Mouse (Mus musculus) embryo, embryonic 11 days (tissue): ENCODE measurements around the gene Mink1.

Experiments used
- DNase-seq: peaks from one replicate; pipeline ENCODE4 v3.0.0-alpha.2; 2015

The Mink1 gene

DNA sequence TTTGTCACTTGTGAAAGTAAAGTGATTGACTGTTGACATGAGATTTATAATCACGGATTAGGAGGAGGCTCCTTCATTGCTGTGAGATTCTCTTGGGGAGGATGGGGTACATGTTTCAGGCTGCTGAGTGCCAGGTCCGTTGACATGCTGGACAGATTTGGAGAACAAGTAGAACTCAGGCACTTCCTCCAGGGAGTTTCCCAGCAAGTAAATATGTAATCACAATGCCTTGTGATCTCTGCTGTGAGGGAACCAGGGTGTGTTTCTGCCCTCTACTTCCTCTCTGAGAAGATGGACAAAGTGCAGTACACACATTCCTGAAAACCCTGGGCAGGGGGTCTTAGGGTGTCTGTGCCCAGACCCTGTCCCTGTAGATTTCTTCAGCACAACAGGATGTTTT, 33.0 kb downstream of the Mink1 start:
- DNase-seq: no peak

DNA sequence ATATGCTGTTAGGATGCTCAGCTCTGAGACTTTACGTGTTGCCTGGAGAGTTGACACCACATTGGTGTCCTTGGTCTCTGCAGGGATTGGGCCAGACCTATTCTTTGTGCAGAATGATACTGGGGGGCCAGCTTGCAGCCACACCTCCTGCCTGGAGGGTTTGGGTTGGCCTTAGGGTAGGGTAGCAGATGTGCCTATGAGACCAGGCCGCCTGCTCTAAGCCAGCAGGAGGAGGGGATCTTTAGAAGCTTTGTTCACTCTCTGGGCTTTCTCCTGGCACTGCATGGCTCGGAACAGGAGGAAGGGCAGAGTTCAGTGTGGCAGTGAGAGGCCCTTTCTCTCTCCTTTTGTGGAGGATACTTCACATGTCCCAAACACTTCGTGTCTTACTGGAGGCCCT, 33.4 kb downstream of the Mink1 start:
- no peak for DNase-seq

DNA sequence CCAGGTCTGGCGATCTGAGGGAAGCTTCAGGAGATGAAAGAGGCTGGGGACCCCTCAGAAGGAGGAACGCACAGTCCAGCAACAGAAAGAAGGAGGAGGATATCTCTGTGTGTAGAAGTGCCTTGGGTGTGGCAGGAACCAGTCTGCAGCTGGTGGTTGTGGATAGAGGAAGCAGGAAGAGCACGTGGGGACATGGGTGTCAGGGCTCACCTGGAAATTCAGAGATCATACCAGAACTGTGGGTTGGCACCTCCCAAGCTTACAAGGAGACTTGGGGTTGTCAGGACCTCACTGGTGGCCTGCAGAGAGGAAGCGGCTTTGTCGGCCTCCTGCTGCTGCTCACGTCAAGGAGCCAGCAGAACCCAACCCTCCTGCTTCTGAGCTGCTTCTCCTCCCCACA, 34.6 kb downstream of the Mink1 start:
- DNase-seq: no peak

DNA sequence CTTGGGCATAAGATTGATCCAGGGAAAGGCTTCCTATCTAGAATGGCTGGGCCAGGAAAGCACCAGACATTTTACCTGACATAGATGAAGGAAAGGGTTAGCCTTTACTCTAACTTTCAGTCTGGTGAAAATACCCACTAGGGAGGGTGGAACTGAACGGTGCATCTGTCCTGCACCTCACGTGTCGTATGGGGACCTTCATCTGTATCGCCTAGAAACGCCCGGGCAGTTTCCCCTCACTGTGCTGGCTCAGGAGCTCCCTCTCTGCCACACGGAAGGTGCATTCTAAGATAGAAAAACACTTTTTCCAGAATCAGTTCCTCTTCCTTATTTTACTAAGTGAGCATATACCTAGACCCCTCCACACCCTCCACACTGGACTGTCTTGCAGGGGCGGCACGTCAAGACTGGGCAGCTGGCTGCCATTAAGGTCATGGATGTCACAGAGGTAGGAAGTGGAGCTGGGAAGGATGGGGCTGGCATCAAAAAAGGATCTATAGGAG, 35.8 kb downstream of the Mink1 start:
- no peak for DNase-seq

DNA sequence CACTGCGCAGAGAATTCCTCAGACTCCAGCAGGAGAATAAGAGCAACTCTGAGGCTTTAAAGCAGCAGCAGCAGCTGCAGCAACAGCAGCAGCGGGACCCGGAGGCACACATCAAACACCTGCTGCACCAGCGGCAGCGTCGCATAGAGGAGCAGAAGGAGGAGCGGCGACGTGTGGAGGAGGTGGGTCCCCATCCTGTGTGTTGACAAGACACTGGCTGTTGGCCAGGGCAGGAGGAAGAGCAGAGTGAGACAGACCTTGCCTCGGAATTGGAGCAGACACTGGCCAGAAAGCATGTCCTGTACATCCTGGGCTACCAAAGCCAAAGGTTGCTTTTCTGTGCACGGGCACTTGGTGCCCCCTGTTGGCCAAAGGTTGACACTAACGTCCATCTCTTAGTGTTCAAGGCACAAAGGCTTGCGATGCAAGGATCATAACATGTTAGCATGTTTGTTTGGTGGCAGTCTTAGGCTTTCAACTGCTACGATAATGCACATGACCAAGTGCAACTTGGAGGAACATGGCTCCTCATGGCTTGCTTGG, 42.4 kb downstream of the Mink1 start:
- peak; percentile 82 for DNase-seq

DNA sequence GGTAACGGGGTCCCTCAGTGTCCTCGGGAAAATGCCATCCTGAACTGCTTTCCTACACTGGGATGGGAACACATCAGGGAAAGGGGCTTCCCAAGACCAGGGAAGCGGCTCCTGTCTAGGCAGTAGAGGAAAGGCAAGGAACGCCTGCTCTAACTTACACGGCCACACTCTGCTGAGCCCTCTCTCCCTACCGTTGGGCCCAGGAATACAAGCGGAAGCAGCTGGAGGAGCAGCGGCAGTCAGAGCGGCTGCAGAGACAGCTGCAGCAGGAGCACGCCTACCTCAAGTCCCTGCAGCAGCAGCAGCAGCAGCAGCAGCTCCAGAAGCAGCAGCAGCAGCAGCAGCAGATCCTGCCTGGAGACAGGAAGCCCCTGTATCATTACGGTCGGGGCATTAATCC, 44.0 kb downstream of the Mink1 start:
- DNase-seq: no peak

DNA sequence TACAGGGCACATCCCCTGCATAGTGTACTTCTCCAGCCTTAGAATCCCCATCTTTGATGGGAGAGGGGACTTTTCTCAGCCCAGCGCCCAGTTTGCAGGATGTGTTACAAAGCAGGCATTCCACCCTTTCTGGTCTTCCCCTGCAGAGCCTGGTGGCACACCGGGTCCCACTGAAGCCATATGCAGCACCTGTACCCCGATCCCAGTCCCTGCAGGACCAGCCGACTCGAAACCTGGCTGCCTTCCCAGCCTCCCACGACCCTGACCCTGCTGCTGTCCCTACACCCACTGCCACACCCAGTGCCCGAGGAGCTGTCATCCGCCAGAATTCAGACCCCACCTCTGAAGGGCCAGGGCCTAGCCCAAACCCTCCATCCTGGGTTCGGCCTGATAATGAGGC, 44.9 kb downstream of the Mink1 start:
- no peak for DNase-seq

DNA sequence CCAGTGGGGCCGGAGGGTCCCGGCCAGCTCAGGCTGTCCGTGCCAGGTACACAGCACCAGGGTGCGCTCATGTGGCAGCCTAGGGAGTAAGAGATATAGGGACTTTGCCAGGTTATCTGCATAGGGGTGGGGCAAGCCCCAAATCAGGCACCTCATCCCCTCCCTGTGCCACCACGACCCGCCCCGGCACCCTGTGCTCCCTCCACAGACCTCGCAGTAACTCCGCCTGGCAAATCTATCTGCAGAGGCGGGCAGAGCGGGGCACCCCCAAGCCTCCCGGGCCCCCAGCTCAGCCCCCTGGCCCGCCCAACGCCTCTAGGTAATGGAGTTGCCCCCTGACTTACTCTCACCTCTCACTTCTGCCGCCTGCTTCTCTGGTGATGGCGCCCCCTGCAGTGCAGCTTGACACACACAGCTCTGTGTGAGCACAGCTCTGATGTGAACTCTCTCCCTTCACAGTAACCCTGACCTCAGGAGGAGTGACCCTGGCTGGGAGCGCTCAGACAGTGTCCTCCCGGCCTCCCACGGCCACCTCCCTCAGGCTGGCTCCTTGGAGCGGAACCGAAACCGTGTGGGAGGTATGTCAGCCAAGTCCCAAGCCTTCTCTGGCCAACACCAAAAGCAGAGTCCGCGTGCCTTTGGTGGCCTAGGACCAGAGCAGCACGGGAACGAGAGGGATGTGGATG, 45.8 kb downstream of the Mink1 start:
- DNase-seq: no peak

DNA sequence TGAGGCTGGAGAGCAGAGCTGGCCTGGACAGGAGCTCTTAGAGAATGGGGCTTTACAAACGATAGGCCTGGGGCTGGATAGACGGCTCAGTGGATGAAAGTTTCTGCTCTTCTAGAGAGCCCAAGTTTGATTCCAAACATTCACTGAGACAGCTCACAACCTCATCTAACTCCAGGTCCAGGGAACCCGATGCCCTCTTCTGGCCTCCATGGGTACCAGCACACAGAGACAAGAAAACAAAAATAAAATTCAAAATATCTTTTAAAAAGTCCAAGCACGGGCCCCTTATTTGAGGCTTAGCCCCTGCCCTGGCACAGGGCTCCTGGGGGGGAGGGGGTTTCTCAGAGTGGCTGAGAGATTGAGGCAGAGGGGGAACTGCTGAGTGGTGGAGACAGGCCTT, 48.1 kb downstream of the Mink1 start:
- no peak for DNase-seq

DNA sequence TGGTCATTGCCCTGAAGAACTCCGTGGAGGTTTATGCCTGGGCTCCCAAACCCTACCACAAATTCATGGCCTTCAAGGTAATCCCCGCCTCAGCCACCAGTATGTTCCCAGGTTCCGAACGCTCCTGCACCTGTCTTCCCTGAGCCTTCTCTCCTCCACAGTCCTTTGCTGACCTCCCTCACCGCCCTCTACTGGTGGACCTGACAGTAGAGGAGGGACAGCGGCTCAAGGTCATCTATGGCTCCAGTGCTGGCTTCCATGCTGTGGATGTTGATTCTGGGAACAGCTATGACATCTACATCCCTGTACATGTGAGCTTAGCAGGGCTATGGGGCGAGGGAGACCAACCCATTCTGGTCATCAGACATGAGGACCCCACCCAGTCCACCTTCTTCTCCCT, 49.8 kb downstream of the Mink1 start:
- DNase-seq: no peak

DNA sequence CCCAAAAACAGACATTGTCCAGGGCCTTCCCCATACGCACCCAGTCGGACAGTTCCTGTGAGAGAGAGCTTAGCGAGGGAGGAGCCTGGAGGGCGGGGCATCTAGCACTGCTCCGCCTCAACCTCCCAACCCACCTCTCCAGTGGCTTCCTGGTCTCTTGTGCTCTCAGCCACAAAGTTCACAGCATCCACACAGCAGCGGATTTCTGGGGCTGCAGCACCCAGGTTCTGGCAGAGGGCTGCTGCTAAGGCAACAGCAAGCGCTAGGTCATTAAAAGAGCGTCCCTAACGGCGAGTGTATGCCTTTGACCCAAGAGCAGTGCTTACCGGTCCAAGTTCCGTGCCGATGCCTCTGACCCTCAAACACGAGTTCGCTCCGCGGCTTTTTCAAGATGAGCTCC, 52.4 kb downstream of the Mink1 start:
- DNase-seq: peak; percentile 76

DNA sequence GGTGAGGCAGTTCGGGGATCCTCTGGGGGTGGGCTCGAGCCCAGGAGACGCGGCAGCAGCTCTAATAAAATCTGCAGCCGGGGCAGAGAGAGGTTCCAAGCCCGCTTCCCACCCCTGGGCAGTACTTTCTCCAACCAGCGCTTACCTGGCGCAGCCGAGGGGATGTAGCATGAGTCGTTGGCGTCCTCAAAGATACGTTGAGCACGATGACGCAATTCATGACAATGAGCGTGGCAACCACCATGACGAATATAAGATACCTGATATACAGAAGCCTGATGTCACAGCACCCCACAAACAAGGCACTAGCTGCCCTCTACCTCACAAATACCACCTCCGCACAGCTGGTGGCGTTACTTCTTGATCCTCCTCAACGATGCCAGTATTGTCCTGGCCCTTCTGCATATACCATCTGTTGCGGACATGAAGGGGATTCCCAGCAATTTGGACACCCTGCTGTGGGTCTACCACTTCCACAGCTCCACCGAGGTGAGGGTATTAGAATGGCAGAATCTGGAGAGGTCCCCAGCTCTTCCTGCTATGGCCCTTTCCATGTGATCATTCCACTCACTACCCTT, 52.9 kb downstream of the Mink1 start, which contains the start of gene 4930544D05Rik:
Gene 4930544D05Rik (plus strand): TSS at position 333 of the 578 bp plus-strand sequence.
- no peak for DNase-seq

DNA sequence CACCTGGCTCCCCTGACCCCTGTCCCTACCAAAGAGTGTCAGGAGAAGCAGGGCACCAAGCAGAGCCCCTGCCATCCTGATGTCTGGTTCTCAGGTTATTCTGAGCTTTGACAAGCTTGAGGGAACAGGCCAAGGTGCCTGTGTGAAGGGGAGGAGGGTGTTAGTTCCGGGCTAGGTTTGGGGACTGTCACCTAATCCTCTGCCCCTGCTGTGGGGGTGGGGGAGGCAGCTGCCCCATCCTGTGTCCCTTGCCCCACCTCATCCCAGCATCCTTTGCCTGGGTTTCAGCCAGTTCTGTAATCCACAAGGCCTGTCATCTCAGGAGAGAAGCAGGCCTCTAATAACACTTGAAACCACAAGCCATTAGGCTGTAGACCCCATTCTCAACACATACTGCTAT, 56.4 kb downstream of the Mink1 start, which contains the start of gene Chrne:
Gene Chrne (minus strand): TSS at position 116 of the 400 bp plus-strand sequence.
- no peak for DNase-seq

DNA sequence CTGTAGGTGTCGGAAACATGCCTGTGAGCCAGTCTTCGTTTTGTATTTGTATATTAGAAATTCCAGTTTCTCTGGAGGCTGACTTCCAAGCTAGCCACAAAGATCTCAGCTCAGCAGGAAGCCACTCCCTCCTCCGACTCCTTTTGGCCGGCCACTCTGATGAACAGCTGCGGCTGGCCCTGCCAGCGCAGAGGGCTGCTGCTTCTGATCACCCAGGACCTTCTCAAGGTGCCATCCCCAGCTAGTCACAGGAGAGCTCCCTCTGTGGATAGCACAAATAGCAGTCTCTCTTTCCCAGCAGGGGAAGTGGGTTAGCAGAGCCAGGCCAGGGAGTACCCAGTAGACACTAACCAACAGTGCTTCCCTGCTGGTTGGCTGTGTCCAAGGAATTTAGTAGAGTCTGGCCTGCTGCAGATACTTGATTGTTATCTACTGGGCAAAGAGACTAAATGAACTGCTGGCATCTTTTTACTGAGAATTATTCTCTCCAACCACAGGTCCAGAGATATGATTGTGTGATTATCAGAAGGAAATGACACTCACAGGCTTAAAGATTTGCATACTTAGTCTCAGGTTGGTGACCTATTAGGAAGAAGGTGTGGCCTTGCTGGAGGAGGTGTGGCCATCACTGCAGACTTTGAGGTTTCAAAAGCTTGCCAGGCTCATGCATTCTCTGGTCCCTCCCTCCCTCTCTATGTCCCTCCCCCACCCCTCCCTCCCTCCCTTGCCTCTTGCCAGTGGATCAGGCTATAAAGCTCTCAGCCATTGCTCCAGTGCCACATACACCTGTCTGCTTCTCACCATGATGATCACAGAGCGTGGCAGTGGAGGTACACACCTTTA, 59.5 kb downstream of the Mink1 start:
- DNase-seq: no peak

DNA sequence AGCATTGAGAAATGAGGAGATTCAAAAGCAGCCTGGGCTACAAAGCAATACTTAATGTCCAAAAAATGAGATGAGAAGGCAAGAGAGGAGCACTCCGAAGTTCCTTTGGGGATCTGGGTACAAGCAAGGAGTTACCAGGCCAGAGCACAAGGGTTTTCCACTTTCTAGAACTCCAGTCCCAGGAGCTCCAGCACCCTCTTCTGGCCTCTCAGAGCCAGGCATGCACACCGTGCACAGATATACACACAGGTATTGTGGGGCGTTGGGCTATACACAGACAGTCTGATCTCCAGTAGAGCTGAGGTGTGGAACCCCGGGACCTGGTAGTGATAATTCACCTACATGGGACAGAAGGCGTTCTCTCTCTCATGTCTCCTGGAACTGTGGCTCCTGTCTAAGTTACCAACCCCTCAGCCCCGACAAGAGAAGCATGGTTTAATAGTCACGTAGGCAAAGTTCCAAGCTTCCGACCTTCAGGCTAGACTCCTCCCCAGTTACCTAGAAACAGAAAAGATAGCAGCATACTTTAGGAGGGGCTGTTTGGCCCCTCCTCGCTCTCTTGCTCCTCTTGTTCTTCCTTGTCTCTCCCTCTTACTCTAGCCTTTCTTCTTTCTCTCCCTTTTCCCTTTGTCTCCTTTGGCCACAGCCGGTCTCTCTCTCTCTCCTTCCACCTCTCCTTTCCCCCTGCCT, 60.5 kb downstream of the Mink1 start:
- no peak for DNase-seq

DNA sequence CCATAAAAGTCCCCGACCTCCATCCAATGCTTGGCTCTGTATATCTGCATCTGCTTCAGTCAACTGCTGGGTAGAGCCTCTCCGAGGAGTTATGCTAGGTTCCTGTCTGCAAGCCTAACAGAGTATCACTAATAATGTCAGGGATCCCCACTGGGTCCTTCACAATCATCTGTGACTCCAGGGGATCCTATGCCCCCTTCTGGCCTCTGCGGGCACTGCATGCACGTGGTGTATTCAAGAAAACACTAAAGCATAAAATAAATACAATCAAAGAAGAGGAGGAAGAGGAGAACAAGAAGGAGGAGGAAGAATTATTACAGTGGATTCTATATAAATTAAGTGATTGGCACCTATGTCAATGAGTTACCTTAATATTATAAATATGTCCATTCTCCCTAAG, 62.8 kb downstream of the Mink1 start:
- peak; percentile 68 for DNase-seq

DNA sequence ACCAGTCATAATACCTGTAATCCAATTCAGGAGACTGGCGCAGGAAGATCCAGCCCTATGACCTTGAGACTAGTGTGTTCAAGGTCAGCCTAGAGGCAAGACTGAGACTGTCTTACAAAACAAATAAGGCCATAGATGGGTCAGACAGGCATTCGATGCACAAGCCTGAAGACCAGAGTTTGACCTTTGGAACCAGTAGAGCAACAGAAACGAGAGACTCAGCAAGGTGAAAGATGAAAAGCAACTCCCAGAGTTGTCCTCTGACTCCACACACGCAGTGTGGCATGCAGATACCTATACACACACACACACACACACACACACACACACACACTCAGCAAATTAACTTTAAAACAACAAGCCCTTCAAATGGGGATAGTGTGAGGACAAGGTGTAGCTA, 64.2 kb downstream of the Mink1 start:
- DNase-seq: no peak

DNA sequence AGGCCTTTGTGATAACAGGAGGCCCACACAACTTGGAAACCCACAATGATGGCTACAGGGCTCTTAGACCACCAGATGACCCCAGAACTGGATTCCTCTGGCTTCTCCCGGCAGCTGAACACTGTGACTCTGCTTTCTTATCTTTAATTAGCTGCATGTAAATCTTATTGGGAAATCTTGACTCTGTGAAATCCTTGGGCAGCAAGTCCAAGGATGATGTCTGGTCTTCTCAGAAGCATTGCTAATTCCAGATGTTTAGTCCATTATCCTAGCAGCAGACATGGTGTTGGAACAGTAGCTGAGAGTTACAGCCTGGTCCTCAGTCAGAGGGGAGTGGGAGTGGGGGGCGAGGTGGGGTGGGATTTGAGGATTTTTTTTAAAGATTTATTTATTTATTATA, 65.8 kb downstream of the Mink1 start:
- DNase-seq: no peak

DNA sequence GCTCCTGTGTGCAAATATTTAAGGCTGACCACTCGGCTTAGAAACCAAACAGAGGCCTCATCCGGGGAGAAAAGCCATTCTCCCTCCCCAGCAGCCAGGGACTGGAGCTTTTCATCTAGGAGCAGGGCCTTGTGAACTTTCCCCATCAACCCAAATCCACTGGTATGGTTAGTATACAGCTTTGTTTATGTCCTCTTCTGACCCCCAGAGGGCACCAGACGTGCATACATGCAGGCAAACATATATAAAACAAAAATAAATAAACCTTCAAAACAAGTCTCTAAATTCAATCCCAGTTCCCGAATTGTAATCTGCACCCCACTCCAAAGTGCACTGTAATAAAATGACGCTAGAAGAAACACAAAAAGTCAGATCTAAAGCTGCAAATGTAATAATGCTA, 66.9 kb downstream of the Mink1 start:
- DNase-seq: peak; percentile 22

DNA sequence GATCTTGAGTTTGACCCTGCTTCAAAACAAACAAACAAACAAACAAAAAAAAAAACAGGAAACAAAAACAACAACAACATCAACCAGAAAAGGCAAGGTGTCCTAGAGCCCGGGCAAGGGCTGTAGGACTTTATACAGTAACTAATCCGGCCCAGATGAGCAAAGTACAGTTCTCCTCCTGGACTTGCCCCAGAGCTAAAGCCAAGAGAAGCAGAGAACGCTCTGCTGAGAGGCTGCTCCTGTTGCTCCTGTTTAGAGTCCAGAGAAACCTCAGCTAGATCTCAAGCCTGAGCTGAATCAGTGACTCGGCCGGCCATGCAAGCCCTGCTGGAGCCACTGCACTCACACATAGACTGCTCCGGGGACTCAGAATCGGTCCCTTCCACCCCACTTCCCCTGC, 67.4 kb downstream of the Mink1 start:
- no peak for DNase-seq

DNA sequence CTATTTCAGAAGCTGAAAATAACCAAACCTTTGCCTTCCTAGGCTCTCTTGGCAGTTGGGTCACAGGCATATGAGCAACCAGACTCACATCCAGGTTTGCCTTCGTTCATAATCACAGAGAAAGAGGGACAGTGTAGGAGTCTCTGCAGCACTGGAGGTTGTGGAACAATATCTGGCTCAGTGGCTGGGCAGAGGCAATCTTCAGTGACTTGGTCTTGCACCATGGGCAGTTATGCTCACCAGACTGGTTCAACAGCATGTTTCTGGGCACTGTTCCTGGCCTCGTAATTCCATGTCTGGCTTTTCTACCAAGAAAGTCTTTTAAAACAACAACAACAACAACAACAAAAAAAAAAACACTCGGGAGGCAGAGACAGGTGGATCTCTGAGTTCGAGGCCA, 72.9 kb downstream of the Mink1 start:
- DNase-seq: no peak

DNA sequence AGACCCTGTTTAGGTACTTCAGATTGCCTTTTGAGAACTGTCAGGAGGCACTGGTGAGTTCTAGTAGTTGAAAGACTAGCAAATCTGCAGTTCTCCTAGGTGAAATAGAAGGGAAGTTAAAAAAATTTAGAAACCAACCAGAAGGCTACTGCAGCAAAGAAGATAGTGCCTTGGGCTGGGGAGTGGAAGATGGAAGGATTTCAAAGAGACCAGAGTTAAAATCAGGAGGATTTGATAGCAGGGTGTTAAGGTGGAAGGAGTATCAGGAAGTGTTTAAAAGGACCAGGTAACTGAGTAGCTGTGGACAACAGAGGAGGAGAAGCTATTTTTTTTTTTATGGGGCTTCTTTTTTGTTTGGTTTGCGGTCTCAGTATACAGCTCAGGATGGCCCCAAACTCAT, 75.1 kb downstream of the Mink1 start:
- no peak for DNase-seq

DNA sequence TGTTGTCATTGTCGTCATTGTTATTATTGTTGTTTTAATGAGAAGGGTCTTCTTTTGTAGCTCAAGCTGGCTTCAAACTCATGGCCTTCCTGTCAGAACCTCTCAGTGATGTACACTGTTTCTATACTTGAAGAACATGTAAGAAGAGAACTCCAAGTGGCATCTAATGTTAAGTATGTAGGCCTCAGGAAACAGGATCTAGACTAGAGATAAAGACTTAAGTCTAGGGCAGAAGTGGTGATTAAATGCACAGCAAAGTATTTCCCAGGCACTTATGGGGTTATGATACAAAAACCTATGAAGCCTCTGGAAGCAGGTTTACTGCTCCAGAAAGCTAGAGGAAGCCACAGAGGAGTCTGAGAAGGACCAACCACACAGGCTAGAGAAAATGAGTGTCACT, 75.6 kb downstream of the Mink1 start:
- no peak for DNase-seq
